ENCODE assay signal across 8 mouse cellular contexts in the genomic region with DNA sequence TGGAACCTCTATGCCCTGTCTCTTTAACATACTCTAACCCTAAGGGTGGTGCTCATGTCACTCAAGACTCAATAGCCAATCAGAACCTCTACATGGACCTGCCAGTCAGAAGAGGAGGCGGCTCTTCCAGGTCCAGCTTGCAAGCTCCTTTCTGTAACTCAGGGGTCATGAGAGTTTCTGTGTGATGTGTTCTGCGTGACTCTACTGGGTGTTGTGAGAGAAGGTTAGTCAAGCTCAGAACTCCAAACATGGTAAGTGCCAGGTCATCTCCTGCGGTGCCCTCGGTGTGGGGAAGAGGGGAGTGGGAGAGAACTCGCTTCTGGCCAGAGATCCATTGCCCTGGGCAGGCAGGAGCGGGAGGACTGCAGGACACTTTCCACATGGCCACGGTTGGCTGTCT. TPM values are rescaled to one million over a fixed set of nuclear protein-coding genes. Genes with fewer than 3 reads are reported as not detected.
DNase-seq lines count a peak whose midpoint lies in the region; ATAC-seq lines count a peak whose summit lies in the region.
"Not testable (repeated sequence)": the region's sequence is repeated elsewhere in the genome, so short reads cannot be mapped to it uniquely, and the experiment has no call there.

Gm14403 (plus strand) TSS at position 149 of the 400 bp plus-strand sequence.

- peak within 1 kb of the TSS; percentile 42 for H3K4me3 ChIP-seq in embryonic facial prominence, embryonic 13.5 days
- H3K4me3 ChIP-seq in intestine, embryonic 15.5 days (replicated peaks), result peak within 1 kb of the TSS; percentile 39
- peak within 1 kb of the TSS; percentile 35 for H3K4me3 ChIP-seq in neural tube, embryonic 15.5 days (replicated peaks)

- H3K36me3 ChIP-seq in embryonic facial prominence, embryonic 13.5 days; intestine, embryonic 15.5 days; neural tube, embryonic 15.5 days: not testable (repeated sequence)

- not testable (repeated sequence) for H3K4me1 ChIP-seq in embryonic facial prominence, embryonic 13.5 days; intestine, embryonic 15.5 days (replicated peaks); neural tube, embryonic 15.5 days

- not testable (repeated sequence) for H3K9me3 ChIP-seq in embryonic facial prominence, embryonic 13.5 days; intestine, embryonic 15.5 days; neural tube, embryonic 15.5 days (replicated peaks)

- peak within 1 kb of the TSS; percentile 55 for H3K9ac ChIP-seq in embryonic facial prominence, embryonic 13.5 days
- H3K9ac ChIP-seq in intestine, embryonic 15.5 days; neural tube, embryonic 15.5 days (replicated peaks): not testable (repeated sequence)

- 24% methylated on average over 7 of the region's 7 CpGs for WGBS in embryonic facial prominence, embryonic 13.5 days
- WGBS in intestine, embryonic 15.5 days, result 16% methylated on average over 7 of the region's 7 CpGs
- WGBS in neural tube, embryonic 15.5 days, result 25% methylated on average over 7 of the region's 7 CpGs

- peak; percentile 87 for DNase-seq in 3134 (ENCODE audit: extremely low read depth, insufficient read length, low spot score)
- DNase-seq in adrenal gland, postnatal 36 days, result peak; percentile 25 to 40
- peak; percentile 75 for DNase-seq in heart, adult 8-10 months (ENCODE audit: low spot score)
- peak in 1 of 2 experiments; percentile 22 for DNase-seq in layer of hippocampus, postnatal 25 days (ENCODE audit: extremely low spot score in 1 of 2, low spot score in 1 of 2)
- peak; percentile 64 to 66 for DNase-seq in lung, adult 18-20 months

- not testable (repeated sequence) for H3K27ac ChIP-seq in embryonic facial prominence, embryonic 13.5 days; intestine, embryonic 15.5 days; neural tube, embryonic 15.5 days (replicated peaks)

- not testable (repeated sequence) for ATAC-seq in embryonic facial prominence, embryonic 13.5 days (ENCODE audit: insufficient number of reproducible peaks, insufficient read depth, low FRiP score, low TSS enrichment, low read depth); intestine, embryonic 15.5 days; neural tube, embryonic 15.5 days (ENCODE audit: low FRiP score)

- H3K4me2 ChIP-seq in embryonic facial prominence, embryonic 13.5 days, result peak within 1 kb of the TSS; percentile 50
- H3K4me2 ChIP-seq in intestine, embryonic 15.5 days (replicated peaks), result peak within 1 kb of the TSS; percentile 49
- H3K4me2 ChIP-seq in neural tube, embryonic 15.5 days, result peak within 1 kb of the TSS; percentile 43

- not testable (repeated sequence) for H3K27me3 ChIP-seq in embryonic facial prominence, embryonic 13.5 days; intestine, embryonic 15.5 days (replicated peaks); neural tube, embryonic 15.5 days (replicated peaks)

RNA-seq across cellular contexts. Expression of gene Gm14403, which starts in this region (rescaled TPM):
- total RNA-seq in adrenal gland, postnatal 36 days (2021), result 10 to 100 TPM; 44.5 to 83.3 TPM
- 4.8 and 7.9 TPM in 2 replicates for polyA plus RNA-seq in embryonic facial prominence, embryonic 13.5 days (2015; fragmentation: Nextera tagmentation; extraction: Ambion mirVana)
- total RNA-seq in heart, adult 8-10 months (2022), result 100 to 1,000 TPM in 1 of 4 experiments, 10 to 100 TPM in 3; 76.9 to 109 (median 91.3) TPM
- 4.7 and 5.8 TPM in 2 replicates for polyA plus RNA-seq in intestine, embryonic 15.5 days (2015; fragmentation: Nextera tagmentation; extraction: Ambion mirVana)
- total RNA-seq in layer of hippocampus, postnatal 25 days (2021), result 10 to 100 TPM; 37.2 to 39.9 TPM
- polyA plus RNA-seq in neural tube, embryonic 15.5 days (2015; fragmentation: Nextera tagmentation; extraction: Ambion mirVana), result 2.2 and 2.8 TPM in 2 replicates
